Mouse (Mus musculus) neural tube, postnatal 0 days (tissue): Measurements from ENCODE around the gene Tmem42. TPM values are rescaled to one million over a fixed set of nuclear protein-coding genes. Genes with fewer than 3 reads are reported as not detected.

Experiments used
- polyA plus RNA-seq: library from polyadenylated mRNA; unstranded; fragments of >200 nt; fragmentation: Nextera tagmentation; extraction: Ambion mirVana; gene quantifications from 2 replicates; pipeline ENCODE4 v1.2.1, GENCODE M21; 2015

Gene Tmem42
- polyA plus RNA-seq: 36.6 and 38.3 TPM in 2 replicates

DNA sequence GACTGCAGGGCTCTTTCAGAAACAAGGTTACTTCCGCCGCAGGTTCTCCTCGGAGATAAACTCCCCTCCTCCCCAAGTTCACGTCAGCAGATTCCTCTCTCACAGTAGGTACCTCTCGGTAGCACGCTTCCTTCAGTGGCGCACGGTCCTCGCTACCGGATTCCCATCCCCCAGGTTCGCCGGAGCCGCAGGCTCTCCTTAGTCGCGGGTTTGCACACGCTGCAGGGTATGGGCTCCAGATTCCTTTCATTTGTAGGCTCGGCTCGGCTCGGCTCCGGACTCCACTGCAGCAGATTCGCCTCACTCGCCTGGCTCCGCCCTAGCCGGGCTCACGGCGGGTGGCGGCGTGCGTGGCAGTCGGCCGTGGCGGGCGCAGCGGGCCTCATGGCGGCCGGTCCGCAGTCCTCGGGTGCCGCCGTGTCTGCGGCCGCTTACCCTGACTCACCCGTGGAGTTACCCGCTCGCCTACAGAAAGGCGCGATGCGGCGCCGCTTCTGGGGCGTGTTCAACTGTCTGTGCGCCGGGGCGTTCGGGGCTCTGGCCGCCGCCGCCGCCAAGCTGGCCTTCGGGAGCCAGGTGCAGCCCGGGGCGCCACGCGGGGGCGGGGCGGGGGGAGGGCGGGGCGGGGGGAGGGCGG lies at the start of gene Tmem42:
Gene Tmem42, plus strand, starts transcription at position 332 of the 637 bp plus-strand sequence.

DNA sequence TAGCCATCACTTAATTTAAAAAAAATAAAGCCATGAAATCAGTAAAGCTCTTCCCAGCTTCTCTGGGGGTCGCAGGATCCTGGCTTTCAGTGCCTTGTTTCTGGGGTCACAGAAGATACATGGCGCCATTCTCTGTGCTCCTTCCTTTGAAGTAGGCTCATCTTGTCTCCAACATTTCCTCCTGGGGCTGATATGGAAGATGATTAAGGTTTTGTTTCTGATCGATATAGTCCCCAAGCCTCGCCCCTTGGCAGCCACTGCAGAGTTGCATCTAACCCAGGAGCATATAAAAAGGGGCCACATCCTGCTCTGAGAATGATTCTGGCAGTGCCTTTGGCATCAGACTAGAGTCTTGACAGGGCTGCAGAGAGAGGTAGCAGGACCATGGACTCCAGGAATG lies 13.3 kb downstream of the Tmem42 start, which contains the start of gene Tgm4:
Gene Tgm4, plus strand, starts transcription at position 301 of the 400 bp plus-strand sequence.

Other genes with a start within 250 kb of the Tmem42 start
- gene Tcaim, start 215.8 kb upstream of the Tmem42 start, polyA plus RNA-seq: 8.4 and 11.4 TPM in 2 replicates
- gene Gm35549, start 177.3 kb upstream of the Tmem42 start, polyA plus RNA-seq: 0.56 TPM in 1 of 2 replicates, not detected in the other
- 46.2 and 54.1 TPM in 2 replicates for gene Zfp445, start 155.3 kb upstream of the Tmem42 start, polyA plus RNA-seq
- 1.6 and 2.0 TPM in 2 replicates for gene Zkscan7, start 135.6 kb upstream of the Tmem42 start, polyA plus RNA-seq
- gene Zfp105, start 98.3 kb upstream of the Tmem42 start, polyA plus RNA-seq: 11.3 and 12.9 TPM in 2 replicates
- gene 1110059G10Rik, start 70.3 kb upstream of the Tmem42 start, polyA plus RNA-seq: 28.7 and 30.1 TPM in 2 replicates
- 5.4 and 5.5 TPM in 2 replicates for gene Kif15, start 70.3 kb upstream of the Tmem42 start, polyA plus RNA-seq
- 0.65 and 0.67 TPM in 2 replicates for gene Tgm4, start 13.4 kb downstream of the Tmem42 start, polyA plus RNA-seq
- gene Zdhhc3, start 91.9 kb downstream of the Tmem42 start, polyA plus RNA-seq: 82.0 and 82.7 TPM in 2 replicates
- 65.5 and 69.0 TPM in 2 replicates for gene Exosc7, start 91.9 kb downstream of the Tmem42 start, polyA plus RNA-seq
- gene Clec3b, start 129.6 kb downstream of the Tmem42 start, polyA plus RNA-seq: 10.6 and 10.8 TPM in 2 replicates
- 0.15 and 0.17 TPM in 2 replicates for gene Cdcp1, start 194.7 kb downstream of the Tmem42 start, polyA plus RNA-seq
- 53.6 and 72.9 TPM in 2 replicates for gene Tmem158, start 239.4 kb downstream of the Tmem42 start, polyA plus RNA-seq